Mouse (Mus musculus): ENCODE measurements at regions not wholly inside any gene's neighbourhood (a gene's known extent, or its start where the extent isn't known, plus 50 kb on each side); places are given as distances from the start of the nearest gene placed in this dataset.

DNA sequence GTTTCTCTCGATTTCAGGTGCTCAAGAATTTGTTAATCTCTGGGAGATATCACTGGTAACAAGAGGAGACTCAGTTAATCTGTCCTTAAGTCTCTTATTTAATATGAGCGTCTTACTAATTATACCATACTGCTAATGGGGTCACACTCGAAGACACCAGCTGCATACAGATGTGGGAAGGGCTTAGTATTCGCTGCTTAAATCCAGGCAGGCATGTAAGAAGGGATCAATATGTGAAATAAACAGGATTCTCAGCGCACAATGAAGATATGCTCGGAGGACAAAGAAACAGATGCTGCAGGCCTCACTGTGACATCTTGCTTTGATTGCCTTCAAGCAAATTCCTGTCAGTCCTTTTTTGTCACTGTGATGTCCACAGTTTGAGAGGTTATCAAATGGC is 108.3 kb downstream of the Zwint start:
- Histone ChIP-seq H3K27ac (replicated peaks; ENCODE audit: low read depth, low read length) (no peak overlapping the region), H3K4me2 (ENCODE audit: low read depth, severe bottlenecking) (no peak overlapping the region), H3K9me3 (ENCODE audit: control insufficient read depth, low read length) (no peaks in the 10 kb centered on the region), H3K9ac (ENCODE audit: low read length) (no peak overlapping the region), H3K27me3 (ENCODE audit: control insufficient read depth, insufficient read depth, low read length) (no peaks in the 10 kb centered on the region), H3K36me3 (ENCODE audit: control insufficient read depth, insufficient read depth, low read length) (no peaks in the 10 kb centered on the region), H3K4me3 (ENCODE audit: low read depth, low read length) (no peak overlapping the region), H3K4me1 (ENCODE audit: control insufficient read depth, insufficient read depth, low read length) (no peaks in the 10 kb centered on the region)
- 82% methylated on average over 6 of the region's 6 CpGs for WGBS
- no peak for DNase-seq (ENCODE audit: low spot score)
- no peak for ATAC-seq (ENCODE audit: insufficient number of reproducible peaks, low FRiP score, low TSS enrichment, low read depth)

DNA sequence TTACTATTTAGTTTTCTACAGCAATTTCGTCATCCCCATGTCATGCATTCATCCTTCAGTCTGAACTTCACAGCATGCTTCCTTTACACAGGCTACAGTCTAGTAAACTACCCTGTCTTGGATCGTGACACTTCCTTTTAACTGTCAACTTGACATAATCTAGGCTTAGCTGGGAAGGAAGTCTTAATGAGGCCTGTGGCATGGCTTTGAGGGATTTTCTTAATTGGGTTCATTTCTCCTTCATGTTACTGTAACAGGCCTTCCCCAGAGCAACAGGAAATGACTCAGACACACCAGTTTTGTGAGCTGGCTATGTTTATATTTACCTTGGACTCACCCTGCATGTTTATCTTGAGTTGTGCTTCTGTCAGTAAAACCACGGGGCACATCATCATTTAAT is 123.7 kb downstream of the Zwint start:
- no peak overlapping the region for H3K4me3 ChIP-seq (ENCODE audit: low read depth, low read length)
- H3K9me3 ChIP-seq (ENCODE audit: control insufficient read depth, low read length) = no peaks in the 10 kb centered on the region
- WGBS = 19% methylated on average over 3 of the region's 3 CpGs
- H3K36me3 ChIP-seq (ENCODE audit: control insufficient read depth, insufficient read depth, low read length) = no peaks in the 10 kb centered on the region
- H3K4me1 ChIP-seq (ENCODE audit: control insufficient read depth, insufficient read depth, low read length) = no peaks in the 10 kb centered on the region
- no peaks in the 10 kb centered on the region for H3K27me3 ChIP-seq (ENCODE audit: control insufficient read depth, insufficient read depth, low read length)
- H3K27ac ChIP-seq (replicated peaks; ENCODE audit: low read depth, low read length) = no peak overlapping the region
- ATAC-seq (ENCODE audit: insufficient number of reproducible peaks, low FRiP score, low TSS enrichment, low read depth) = no peak; the same call in 1 of the 2 replicates
- DNase-seq (ENCODE audit: low spot score) = peak; percentile 23
- H3K9ac ChIP-seq (ENCODE audit: low read length) = no peak overlapping the region
- H3K4me2 ChIP-seq (ENCODE audit: low read depth, severe bottlenecking) = no peak overlapping the region

GRCm38 (mm10) chr10:72811614-72812013 is 157.0 kb downstream of the Zwint start:
- no peak overlapping the region for H3K27ac ChIP-seq (replicated peaks; ENCODE audit: low read depth, low read length)
- no peak overlapping the region for H3K4me3 ChIP-seq (ENCODE audit: low read depth, low read length)
- DNase-seq (ENCODE audit: low spot score) (no peak), ATAC-seq (ENCODE audit: insufficient number of reproducible peaks, low FRiP score, low TSS enrichment, low read depth) (no peak)
- no peaks in the 10 kb centered on the region for H3K9me3 ChIP-seq (ENCODE audit: control insufficient read depth, low read length)
- no peaks in the 10 kb centered on the region for H3K27me3 ChIP-seq (ENCODE audit: control insufficient read depth, insufficient read depth, low read length)
- no peaks in the 10 kb centered on the region for H3K36me3 ChIP-seq (ENCODE audit: control insufficient read depth, insufficient read depth, low read length)
- no peak overlapping the region for H3K9ac ChIP-seq (ENCODE audit: low read length)
- no peaks in the 10 kb centered on the region for H3K4me1 ChIP-seq (ENCODE audit: control insufficient read depth, insufficient read depth, low read length)
- H3K4me2 ChIP-seq (ENCODE audit: low read depth, severe bottlenecking) = no peak overlapping the region
- 32% methylated on average over 8 of the region's 8 CpGs for WGBS

DNA sequence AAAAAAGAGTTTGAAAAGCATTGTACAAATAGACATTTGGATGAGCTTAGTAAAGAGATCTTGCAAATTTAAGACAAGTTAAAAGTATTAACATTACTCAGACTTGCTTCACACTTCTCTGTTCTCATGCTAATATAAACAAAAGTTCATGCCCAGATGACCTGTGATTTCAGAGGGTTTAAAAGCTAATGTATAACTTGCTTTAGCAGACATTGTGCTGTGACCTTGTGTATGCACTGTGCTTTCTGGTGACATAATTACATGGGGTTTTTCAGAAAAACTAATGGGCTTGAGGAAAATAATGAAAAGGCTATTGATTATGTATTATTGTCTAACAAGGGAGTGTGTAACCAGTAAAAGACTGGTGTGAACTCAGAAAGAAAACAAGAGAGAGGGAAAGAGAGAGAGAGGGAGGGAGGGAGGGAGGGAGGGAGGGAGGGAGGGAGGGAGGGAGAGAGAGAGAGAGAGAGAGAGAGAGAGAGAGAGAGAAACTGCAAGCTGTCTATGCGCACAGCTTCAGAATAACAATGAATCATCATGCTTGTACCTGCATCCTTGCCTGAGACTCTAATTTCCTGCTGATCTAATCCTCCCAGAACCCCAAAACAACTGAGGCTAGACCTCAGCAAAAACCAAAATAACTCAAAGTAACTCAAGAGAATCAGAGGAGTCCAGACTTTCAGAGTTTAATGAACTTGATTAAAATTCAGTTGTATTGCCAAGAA is 192.9 kb downstream of the Zwint start:
- no peak overlapping the region for H3K4me2 ChIP-seq (ENCODE audit: low read depth, severe bottlenecking)
- no peak overlapping the region for H3K27ac ChIP-seq (replicated peaks; ENCODE audit: low read depth, low read length)
- H3K4me1 ChIP-seq (ENCODE audit: control insufficient read depth, insufficient read depth, low read length) = no peaks in the 10 kb centered on the region
- WGBS = 85% methylated on average over 1 of the region's 1 CpGs
- no peaks in the 10 kb centered on the region for H3K36me3 ChIP-seq (ENCODE audit: control insufficient read depth, insufficient read depth, low read length)
- ATAC-seq (ENCODE audit: insufficient number of reproducible peaks, low FRiP score, low TSS enrichment, low read depth) (no peak), DNase-seq (ENCODE audit: low spot score) (no peak)
- H3K4me3 ChIP-seq (ENCODE audit: low read depth, low read length) = no peak overlapping the region
- H3K9me3 ChIP-seq (ENCODE audit: control insufficient read depth, low read length) = no peaks in the 10 kb centered on the region
- H3K9ac ChIP-seq (ENCODE audit: low read length) = no peak overlapping the region
- H3K27me3 ChIP-seq (ENCODE audit: control insufficient read depth, insufficient read depth, low read length) = no peaks in the 10 kb centered on the region

- Histone ChIP-seq H3K36me3 (ENCODE audit: control insufficient read depth, insufficient read depth, low read length) (no peaks in the 10 kb centered on the region), H3K27me3 (ENCODE audit: control insufficient read depth, insufficient read depth, low read length) (no peaks in the 10 kb centered on the region), H3K4me1 (ENCODE audit: control insufficient read depth, insufficient read depth, low read length) (no peaks in the 10 kb centered on the region), H3K27ac (replicated peaks; ENCODE audit: low read depth, low read length) (no peak overlapping the region), H3K9me3 (ENCODE audit: control insufficient read depth, low read length) (no peaks in the 10 kb centered on the region), H3K9ac (ENCODE audit: low read length) (no peak overlapping the region), H3K4me3 (ENCODE audit: low read depth, low read length) (no peak overlapping the region), H3K4me2 (ENCODE audit: low read depth, severe bottlenecking) (no peak overlapping the region)
- DNase-seq (ENCODE audit: low spot score) = peak; percentile 46
- 4% methylated on average over 1 of the region's 1 CpGs for WGBS
- peak; percentile 82 for ATAC-seq (ENCODE audit: insufficient number of reproducible peaks, low FRiP score, low TSS enrichment, low read depth)
These were observed 213.3 kb downstream of the Zwint start for GRCm38 (mm10) chr10:72867956-72868355.
